Mouse (Mus musculus) telencephalon, adult 2 months (tissue): Measurements from ENCODE around the gene Prdm16.

Experiments
- DNase-seq: peaks from one replicate; pipeline ENCODE4 v3.0.0-alpha.2; 2011; ENCODE audit warnings: low read depth, low spot score

Gene Prdm16

GRCm38 (mm10) chr4:154422431-154422913 is 214.2 kb downstream of the Prdm16 start:
- DNase-seq = no peak

DNA sequence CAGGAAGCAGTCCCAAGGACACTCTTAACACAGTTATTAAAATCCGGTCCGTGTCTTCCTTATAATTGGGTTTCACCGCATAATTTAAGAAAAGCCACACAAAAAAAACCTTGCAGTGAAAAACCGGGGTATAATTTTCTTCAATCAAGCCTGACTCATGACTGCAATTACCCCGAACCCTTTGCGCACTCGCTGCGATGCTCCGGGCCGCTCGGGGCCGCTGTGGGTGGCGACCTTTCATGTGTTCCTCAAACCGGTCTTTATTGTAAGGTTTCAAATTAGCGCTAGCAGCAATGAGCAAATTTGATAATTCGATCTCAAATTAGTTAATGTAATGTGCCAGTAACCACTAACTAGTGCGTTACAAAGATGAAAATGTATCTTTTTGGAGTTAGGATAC is 215.9 kb downstream of the Prdm16 start:
- no peak for DNase-seq

DNA sequence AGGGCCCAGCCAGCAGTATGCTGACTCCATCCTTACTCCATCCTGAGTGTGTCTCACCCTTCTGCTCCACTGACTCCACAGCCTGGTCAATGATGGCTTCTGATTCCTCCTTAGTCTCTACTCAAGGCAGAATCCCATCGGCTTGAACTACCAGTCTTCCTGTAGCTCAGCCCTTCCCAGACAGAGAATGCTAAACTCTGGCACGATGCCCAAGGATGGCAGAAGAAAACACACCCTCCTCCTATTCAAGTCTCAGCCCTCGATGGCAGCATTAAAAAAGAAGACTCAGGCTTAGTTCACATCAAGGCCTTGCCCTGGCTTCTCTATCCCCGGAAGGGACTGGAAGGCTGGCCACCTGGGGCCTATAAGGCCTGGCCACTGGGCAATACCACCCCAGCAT is 216.9 kb downstream of the Prdm16 start:
- no peak for DNase-seq

GRCm38 (mm10) chr4:154418993-154419392 is 217.7 kb downstream of the Prdm16 start:
- no peak for DNase-seq

GRCm38 (mm10) chr4:154418327-154418744 is 218.3 kb downstream of the Prdm16 start:
- DNase-seq = no peak

- DNase-seq = no peak
These were observed 219.9 kb downstream of the Prdm16 start for GRCm38 (mm10) chr4:154416728-154417127.

GRCm38 (mm10) chr4:154414885-154415284 is 221.8 kb downstream of the Prdm16 start:
- DNase-seq = no peak

DNA sequence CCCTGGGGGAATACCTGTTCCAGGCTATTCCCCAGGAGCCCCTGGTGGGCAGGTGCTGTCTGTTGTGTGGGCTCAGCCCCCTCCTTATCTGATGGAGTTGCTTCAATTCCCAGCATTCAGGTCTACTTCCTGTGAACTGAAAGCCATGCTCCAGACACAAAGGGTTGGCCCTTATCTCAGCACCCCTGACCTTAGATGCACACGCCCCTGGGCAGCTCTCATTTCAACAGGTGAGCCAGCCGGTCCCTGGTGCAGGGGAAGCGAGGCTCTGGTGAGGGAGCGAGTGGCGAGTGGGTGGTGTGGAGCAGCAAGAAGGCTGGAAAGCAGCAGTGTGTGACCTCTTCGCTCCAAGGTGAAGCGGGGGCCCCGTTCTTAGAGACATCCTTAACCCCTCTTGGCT is 226.1 kb downstream of the Prdm16 start:
- no peak for DNase-seq

GRCm38 (mm10) chr4:154409841-154410240 is 226.8 kb downstream of the Prdm16 start:
- DNase-seq = no peak

DNA sequence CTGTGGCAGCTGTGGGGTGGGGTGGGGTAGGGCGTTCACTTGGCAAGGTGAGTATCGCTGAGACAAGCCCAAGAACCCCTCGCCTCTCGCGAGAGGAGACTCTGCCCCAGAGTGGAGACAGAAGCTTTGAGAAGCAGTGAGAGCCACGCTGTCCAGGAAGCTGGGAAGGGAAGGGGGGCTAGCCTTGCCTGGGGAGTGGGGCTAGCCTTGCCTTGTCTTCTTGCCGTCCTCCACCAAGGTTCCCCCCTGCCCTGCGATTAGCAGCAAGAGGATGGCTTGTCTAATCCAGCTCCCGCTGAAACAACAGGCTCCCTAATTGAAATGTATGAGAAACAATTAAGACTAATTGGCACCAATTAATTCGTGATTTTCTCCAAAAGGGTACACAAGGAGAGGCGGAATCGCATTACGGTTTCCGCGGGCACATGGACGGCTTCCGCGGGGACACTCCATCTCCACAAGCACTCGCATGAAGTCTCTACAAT is 227.4 kb downstream of the Prdm16 start:
- no peak for DNase-seq

DNA sequence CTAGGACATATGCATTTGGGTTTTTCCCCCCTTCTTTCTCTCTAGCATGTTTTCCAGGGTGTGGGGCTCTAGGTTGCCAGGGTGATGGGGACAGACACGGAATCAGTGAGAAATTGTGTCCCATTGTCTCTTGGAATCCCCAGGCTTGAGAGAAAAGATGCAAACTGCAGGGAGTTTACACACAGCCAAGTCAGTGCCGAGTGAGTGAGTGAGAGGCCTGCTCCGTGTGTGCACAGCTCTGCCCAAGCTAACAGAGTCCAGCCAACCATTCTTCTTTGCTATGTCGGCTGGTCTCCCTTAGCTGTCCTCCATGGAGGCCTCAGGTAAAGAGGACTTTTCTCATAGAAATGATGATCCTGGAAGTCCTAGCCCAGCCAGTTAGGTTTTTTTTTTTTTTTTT is 233.7 kb downstream of the Prdm16 start:
- DNase-seq = no peak

DNA sequence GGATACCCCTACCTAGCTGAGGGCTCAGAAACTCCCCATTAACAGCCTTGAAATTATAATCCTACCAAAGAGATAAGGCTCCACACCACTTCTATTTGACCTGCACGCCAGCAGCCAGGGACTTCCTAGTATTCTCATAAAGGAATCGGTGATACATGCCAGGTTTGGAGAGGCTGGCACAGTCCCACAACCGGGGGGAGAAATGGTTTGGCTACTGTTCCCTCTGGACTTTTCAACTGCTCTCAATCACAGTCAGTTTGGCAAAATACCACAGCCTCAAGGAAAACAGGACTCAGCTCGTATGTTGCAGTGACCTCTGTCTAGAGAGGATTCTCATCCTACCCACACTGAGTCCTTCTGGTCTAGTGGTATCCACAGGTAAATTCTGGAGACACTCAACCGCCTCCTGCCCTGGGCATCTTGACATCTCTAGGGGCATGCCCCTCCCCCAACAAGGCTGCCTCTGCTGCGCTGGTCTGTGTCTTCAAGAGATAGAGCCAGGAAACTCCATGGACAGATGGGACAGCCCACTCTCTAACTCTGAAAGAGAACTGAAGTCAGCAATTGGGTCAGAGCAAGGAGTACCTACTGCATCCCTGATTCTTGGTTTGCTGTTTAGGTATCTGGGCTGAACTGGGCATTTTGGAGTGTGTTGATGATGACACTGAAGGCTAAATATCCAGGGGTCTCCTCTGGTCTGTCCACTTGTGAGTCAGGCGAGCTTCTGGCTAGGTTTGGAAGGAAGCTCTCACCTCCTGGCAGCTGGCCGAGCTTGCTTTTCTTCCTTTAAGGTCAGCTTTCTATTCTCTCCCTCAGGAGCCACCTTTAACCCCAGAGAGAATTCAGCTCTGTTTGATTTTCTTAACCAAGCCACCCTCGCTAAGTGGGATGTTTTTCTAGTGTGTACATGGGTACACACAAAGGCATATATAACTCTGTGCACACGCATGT is 234.4 kb downstream of the Prdm16 start:
- peak; percentile 53 for DNase-seq

GRCm38 (mm10) chr4:154401379-154401778 is 235.3 kb downstream of the Prdm16 start:
- peak; percentile 60 for DNase-seq

DNA sequence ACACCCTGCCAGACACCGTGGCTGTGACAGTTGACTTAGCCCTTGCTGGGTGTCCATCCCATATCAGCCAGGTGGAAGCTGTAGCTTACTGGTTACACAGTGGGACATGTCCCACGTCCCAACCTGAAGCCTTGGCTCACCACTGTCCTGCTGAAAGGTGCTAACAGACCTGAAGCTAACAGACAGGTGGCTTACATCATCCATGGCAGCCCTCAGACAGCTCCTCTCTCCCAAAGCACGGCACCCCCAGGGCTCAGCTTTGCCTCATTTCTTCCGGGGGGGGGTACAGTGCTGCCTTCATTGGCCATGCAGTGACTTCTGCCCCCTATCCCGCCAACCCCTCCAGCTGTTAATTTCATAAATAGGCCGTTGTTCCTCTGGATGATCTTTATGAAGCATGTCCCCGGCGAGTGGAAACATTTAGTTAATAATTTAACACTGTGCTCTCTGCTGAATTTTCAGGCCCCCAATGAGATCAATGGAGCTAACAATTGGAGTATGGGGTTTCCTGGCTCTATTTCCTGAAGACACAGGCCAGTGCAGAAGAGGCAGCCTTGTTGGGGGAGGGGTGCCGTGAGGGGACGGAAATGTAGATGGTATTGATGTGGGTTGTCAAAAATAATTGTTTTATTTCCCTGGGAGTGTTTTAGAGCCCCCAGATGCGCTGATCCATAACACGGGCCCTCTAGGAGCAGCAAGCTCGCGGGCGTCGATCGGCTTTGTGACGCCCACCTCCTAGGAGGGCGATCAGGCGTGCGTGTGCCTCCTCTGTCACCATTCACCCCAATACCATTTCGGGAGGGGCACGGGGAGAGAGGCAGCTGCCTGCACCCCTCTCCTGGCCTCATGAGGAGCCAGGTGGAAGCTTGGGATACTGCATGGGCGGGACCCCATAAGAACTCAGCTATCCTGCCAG is 236.2 kb downstream of the Prdm16 start:
- no peak for DNase-seq

DNA sequence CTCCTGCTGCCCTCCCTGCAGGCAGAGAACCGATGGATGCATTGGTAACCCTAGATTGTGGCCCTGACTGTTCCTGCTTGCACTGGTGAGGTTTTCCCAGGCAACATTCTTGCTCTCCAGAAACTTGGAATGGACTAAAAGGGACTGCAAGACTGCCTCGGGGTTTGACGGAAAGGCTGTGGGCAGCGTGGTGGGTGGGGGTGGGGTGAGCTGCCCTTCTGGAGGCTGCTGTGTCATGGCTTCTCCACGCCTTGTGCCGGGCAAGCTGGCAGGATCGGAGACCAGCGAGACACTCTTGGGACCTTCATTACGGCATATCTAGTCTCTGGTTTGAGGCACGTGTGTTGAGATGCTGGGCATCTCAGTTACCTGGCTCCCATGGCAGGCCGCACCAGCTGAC is 237.0 kb downstream of the Prdm16 start:
- DNase-seq = no peak

- no peak for DNase-seq
These were observed 239.9 kb downstream of the Prdm16 start for GRCm38 (mm10) chr4:154396652-154397301.

DNA sequence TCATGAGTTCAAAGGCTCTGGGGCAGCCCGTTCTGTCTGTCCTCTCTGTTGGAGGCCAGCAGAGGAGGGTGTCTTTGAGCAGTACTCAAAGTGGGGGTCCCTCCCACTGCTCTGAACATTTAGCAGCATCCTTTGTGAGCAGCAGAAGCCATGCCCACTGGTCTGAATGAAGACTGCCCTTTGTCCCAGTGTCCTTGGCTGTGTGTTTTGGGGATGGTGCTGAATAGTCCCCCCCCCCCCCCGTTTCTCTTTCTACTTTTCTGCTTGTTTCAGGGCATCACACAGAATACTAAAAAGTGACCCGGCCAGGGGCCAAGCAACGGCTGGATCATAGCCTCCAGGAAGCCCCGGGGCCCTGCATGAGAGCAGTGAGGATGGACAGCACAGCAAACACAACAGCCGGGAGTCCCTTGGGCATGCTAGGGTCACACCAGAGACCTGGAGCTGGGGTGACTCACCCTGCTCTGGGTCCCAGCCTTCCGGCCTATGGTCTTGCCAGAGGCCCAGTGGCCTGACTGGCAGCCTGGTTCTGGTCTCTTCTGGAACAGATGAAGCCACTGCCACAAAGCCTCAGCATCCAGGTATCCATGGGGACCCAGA is 242.4 kb downstream of the Prdm16 start:
- DNase-seq = no peak

GRCm38 (mm10) chr4:154393196-154394122 is 243.2 kb downstream of the Prdm16 start:
- DNase-seq = no peak

GRCm38 (mm10) chr4:154392641-154393040 is 244.0 kb downstream of the Prdm16 start:
- no peak for DNase-seq
